ENCODE assay signal across 19 mouse cellular contexts in the genomic region with DNA sequence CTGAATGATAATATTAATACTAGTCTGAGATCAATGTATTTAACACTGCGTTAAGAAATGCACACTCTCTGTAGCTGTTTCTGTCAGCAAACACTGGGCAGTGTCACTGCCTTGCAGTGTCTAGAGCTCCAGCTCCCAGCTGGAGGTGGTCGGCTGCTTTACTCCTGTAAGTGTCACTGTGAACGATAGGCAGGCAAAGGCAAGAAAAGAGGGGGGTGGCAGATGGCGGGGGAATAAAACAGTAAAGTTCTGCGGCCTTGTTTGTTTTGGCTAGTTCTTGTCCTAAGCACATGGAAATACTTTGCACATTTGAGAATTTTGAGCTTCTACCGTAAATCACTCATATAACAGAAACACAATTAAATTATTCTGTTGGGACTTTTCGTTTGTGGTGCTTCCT.
DNase-seq lines count a peak whose midpoint lies in the region; ATAC-seq and TF ChIP-seq lines count a peak whose summit lies in the region.
"Had no signal": no experiment of that assay in that cellular context is flagged by ENCODE, and none has a peak within 500 bp of the region (broad histone marks: within the 10 kb centered on the region; RNA-seq: fewer than 3 reads in every experiment).

No protein-coding gene starts in this region.

- TF ChIP-seq CTCF in brain, embryonic 14.5 days (IDR thresholded peaks at IDR 0.05; ENCODE audit: borderline replicate concordance, extremely low read depth, insufficient read depth, insufficient read length): no peak

- H3K27me3 ChIP-seq in heart, embryonic 16.5 days (ENCODE audit: control insufficient read depth, insufficient read depth, low read length): no peaks in the 10 kb centered on the region
- H3K27me3 ChIP-seq in hindbrain, embryonic 14.5 days (ENCODE audit: control insufficient read depth, insufficient read depth, low read length): no peaks in the 10 kb centered on the region
- H3K27me3 ChIP-seq: forebrain, embryonic 13.5 days; heart, embryonic 15.5 days; hindbrain, embryonic 15.5 days; neural tube, embryonic 13.5 days; stomach, embryonic 15.5 days had no signal

- WGBS in heart, embryonic 16.5 days: 43% methylated on average over 7 of the region's 7 CpGs
- 63% methylated on average over 7 of the region's 7 CpGs for WGBS in hindbrain, embryonic 14.5 days

- TF ChIP-seq POLR2A in brain, embryonic 14.5 days (IDR thresholded peaks at IDR 0.05; ENCODE audit: borderline replicate concordance, extremely low read depth, insufficient read depth, insufficient read length, poor library complexity, severe bottlenecking): no peak

- H3K4me2 ChIP-seq in heart, embryonic 16.5 days (ENCODE audit: low read depth, low read length): no peak overlapping the region
- no peak overlapping the region for H3K4me2 ChIP-seq in hindbrain, embryonic 14.5 days (replicated peaks)
- H3K4me2 ChIP-seq: forebrain, embryonic 13.5 days; heart, embryonic 15.5 days; hindbrain, embryonic 15.5 days; neural tube, embryonic 13.5 days; stomach, embryonic 15.5 days had no signal

- no peak overlapping the region for H3K9ac ChIP-seq in heart, embryonic 16.5 days (ENCODE audit: low read length)
- no peak overlapping the region for H3K9ac ChIP-seq in hindbrain, embryonic 14.5 days
- H3K9ac ChIP-seq: forebrain, embryonic 13.5 days; heart, embryonic 15.5 days; hindbrain, embryonic 15.5 days; liver, postnatal 0 days; neural tube, embryonic 13.5 days; stomach, embryonic 15.5 days had no signal

- H3K4me1 ChIP-seq in heart, embryonic 16.5 days (ENCODE audit: control insufficient read depth, insufficient read depth, low read length): peaks cover 9% of the 10 kb centered on the region
- H3K4me1 ChIP-seq in hindbrain, embryonic 14.5 days (replicated peaks; ENCODE audit: control insufficient read depth, insufficient read depth, low read length): no peaks in the 10 kb centered on the region
- H3K4me1 ChIP-seq: forebrain, embryonic 13.5 days; hindbrain, embryonic 15.5 days; stomach, embryonic 15.5 days had no signal

- H3K27ac ChIP-seq in heart, embryonic 16.5 days (ENCODE audit: low read length): no peak overlapping the region
- H3K27ac ChIP-seq in hindbrain, embryonic 14.5 days: no peak overlapping the region
- H3K27ac ChIP-seq: forebrain, embryonic 13.5 days; heart, embryonic 15.5 days; hindbrain, embryonic 15.5 days; left cerebral cortex, adult 2 months; neural tube, embryonic 13.5 days; stomach, embryonic 15.5 days had no signal

- peak; percentile 55; the same call in 1 of the 2 replicates for ATAC-seq in heart, embryonic 16.5 days (replicated peaks; ENCODE audit: extremely low read depth, insufficient read depth, low FRiP score)
- ATAC-seq in hindbrain, embryonic 14.5 days (ENCODE audit: low FRiP score): no peak
- ATAC-seq: forebrain, embryonic 13.5 days; intestine, embryonic 16.5 days; liver, postnatal 0 days had no signal

- no peak overlapping the region for H3K4me3 ChIP-seq in heart, embryonic 16.5 days (ENCODE audit: low read length)
- no peak overlapping the region for H3K4me3 ChIP-seq in hindbrain, embryonic 14.5 days (replicated peaks; ENCODE audit: low read length)
- H3K4me3 ChIP-seq: forebrain, embryonic 13.5 days; heart, embryonic 15.5 days; hindbrain, embryonic 15.5 days; left cerebral cortex, adult 2 months; neural tube, embryonic 13.5 days; stomach, embryonic 15.5 days had no signal

- intact Hi-C loops in left cerebral cortex, postnatal 4 days (cut with DNase I): no loop called here
- intact Hi-C loops in left cerebral cortex, postnatal 10 days (cut with DNase I): no loop called here

- H3K36me3 ChIP-seq in heart, embryonic 16.5 days (ENCODE audit: control insufficient read depth, insufficient read depth): no peaks in the 10 kb centered on the region
- H3K36me3 ChIP-seq in hindbrain, embryonic 14.5 days (replicated peaks; ENCODE audit: control insufficient read depth, insufficient read depth): no peaks in the 10 kb centered on the region
- H3K36me3 ChIP-seq: heart, embryonic 15.5 days; hindbrain, embryonic 15.5 days; stomach, embryonic 15.5 days had no signal

- H3K9me3 ChIP-seq in heart, embryonic 16.5 days (replicated peaks; ENCODE audit: control insufficient read depth, low read length): no peaks in the 10 kb centered on the region
- no peaks in the 10 kb centered on the region for H3K9me3 ChIP-seq in hindbrain, embryonic 14.5 days (ENCODE audit: control insufficient read depth, low read length)
- H3K9me3 ChIP-seq: forebrain, embryonic 13.5 days; heart, embryonic 15.5 days; hindbrain, embryonic 15.5 days; neural tube, embryonic 13.5 days; stomach, embryonic 15.5 days had no signal

- DNase-seq in heart, adult 8-10 months (ENCODE audit: low spot score): no peak
- DNase-seq in left cerebral cortex, postnatal 4 days: peak; percentile 3
- no peak for DNase-seq in left cerebral cortex, postnatal 10 days (ENCODE audit: extremely low spot score in 1 of 2, low spot score in 2 of 2)
- peak; percentile 21 for DNase-seq in brain, embryonic 14.5 days (ENCODE audit: low read depth)
- peak; percentile 40 for DNase-seq in fibroblast of lung, adult 2 months (ENCODE audit: low read depth)
- DNase-seq in hindbrain, embryonic 14.5 days (ENCODE audit: low spot score): no peak
- DNase-seq: adrenal gland, postnatal 36 days; cerebellum, adult 9-10 months; liver; liver, postnatal 0 days; spleen, adult 18-20 months had no signal

Comparison
In these comparisons a context has a peak if more than half of its experiments do, and no peak if none do; other contexts are left out.
1. DNase-seq: peak in left cerebral cortex, postnatal 4 days (single experiment), brain, embryonic 14.5 days (single experiment) and fibroblast of lung, adult 2 months (single experiment); none in heart, adult 8-10 months (single experiment), left cerebral cortex, postnatal 10 days (0 of 2) and hindbrain, embryonic 14.5 days (single experiment).